39 mouse cellular contexts compared by ENCODE assay signal in genomic region chr7:43752806-43753205, GRCm38 (mm10). TPM values are rescaled to one million over a fixed set of nuclear protein-coding genes. Genes with fewer than 3 reads are reported as not detected.
"Had no signal": no experiment of that assay in that cellular context is flagged by ENCODE, and none has a peak within 500 bp of the region (broad histone marks: within the 10 kb centered on the region; RNA-seq: fewer than 3 reads in every experiment).

No protein-coding gene starts in this region.

- H3K27me3 ChIP-seq: heart, embryonic 12.5 days; hindbrain, embryonic 13.5 days; hindbrain, embryonic 15.5 days; limb, embryonic 12.5 days; liver, embryonic 13.5 days; liver, embryonic 15.5 days had no signal

- H3K9me3 ChIP-seq: heart, embryonic 12.5 days; hindbrain, embryonic 13.5 days; hindbrain, embryonic 15.5 days; limb, embryonic 10.5 days; limb, embryonic 12.5 days; liver, embryonic 13.5 days; liver, embryonic 15.5 days had no signal

- DNase-seq: gastrocnemius, adult 2 months; gastrocnemius, postnatal 10 days; gastrocnemius, postnatal 36 days; heart, adult 11 months; heart, adult 2 months; heart, postnatal 10 days; heart, postnatal 36 days; kidney, adult 11 months; kidney, adult 2 months; kidney, adult 9 months; kidney, postnatal 10 days; kidney, postnatal 25 days; kidney, postnatal 4 days; layer of hippocampus, adult 9-11 months; liver; liver, embryonic 13.5 days; liver, postnatal 0 days had no signal

- H3K4me3 ChIP-seq: gastrocnemius, adult 2 months; heart, adult 2 months; heart, embryonic 12.5 days; hindbrain, embryonic 13.5 days; hindbrain, embryonic 15.5 days; left cerebral cortex, adult 2 months; limb, embryonic 10.5 days; limb, embryonic 12.5 days; liver, embryonic 13.5 days; liver, embryonic 15.5 days had no signal

- H3K9ac ChIP-seq: heart, embryonic 12.5 days; hindbrain, embryonic 13.5 days; hindbrain, embryonic 15.5 days; limb, embryonic 12.5 days; liver, embryonic 13.5 days; liver, embryonic 15.5 days; liver, postnatal 0 days had no signal

- H3K36me3 ChIP-seq: heart, embryonic 12.5 days; hindbrain, embryonic 13.5 days; hindbrain, embryonic 15.5 days; limb, embryonic 10.5 days; limb, embryonic 12.5 days; liver, embryonic 13.5 days; liver, embryonic 15.5 days had no signal

- H3K4me1 ChIP-seq: heart, embryonic 12.5 days; hindbrain, embryonic 13.5 days; hindbrain, embryonic 15.5 days; limb, embryonic 10.5 days; limb, embryonic 12.5 days; liver, embryonic 13.5 days; liver, embryonic 15.5 days had no signal

- H3K27ac ChIP-seq: gastrocnemius, adult 2 months; heart, adult 2 months; hindbrain, embryonic 13.5 days; hindbrain, embryonic 15.5 days; hindbrain, postnatal 0 days; left cerebral cortex, adult 2 months; limb, embryonic 10.5 days; limb, embryonic 12.5 days; liver, embryonic 13.5 days; liver, embryonic 15.5 days had no signal

- H3K4me2 ChIP-seq: heart, embryonic 12.5 days; hindbrain, embryonic 13.5 days; hindbrain, embryonic 15.5 days; limb, embryonic 12.5 days; liver, embryonic 11.5 days; liver, embryonic 13.5 days; liver, embryonic 15.5 days had no signal

- ATAC-seq: hindbrain, postnatal 0 days; intestine, embryonic 16.5 days; liver, postnatal 0 days had no signal

RNA-seq across cellular contexts. Expression of gene Klk12, which starts 15.9 kb away (rescaled TPM):
- total RNA-seq: gastrocnemius, adult 2 months; gastrocnemius, postnatal 10 days; gastrocnemius, postnatal 36 days; heart, adult 2 months; heart, postnatal 10 days; heart, postnatal 36 days; hematopoietic stem cell, adult 5-6 weeks; hindbrain, postnatal 0 days; layer of hippocampus, adult 8-10 months; layer of hippocampus, postnatal 25 days; left cerebral cortex, adult 2 months; left cerebral cortex, postnatal 14 days; left cerebral cortex, postnatal 36 days had no signal
- polyA plus RNA-seq: gonadal fat pad, adult 2 months; heart, adult 2 months; heart, embryonic 12.5 days; heart, embryonic 14.5 days; heart, embryonic 16.5 days; hindbrain, embryonic 11.5 days; hindbrain, embryonic 13.5 days; hindbrain, embryonic 15.5 days; hindbrain, postnatal 0 days; intestine, embryonic 14.5 days; intestine, embryonic 16.5 days; kidney, adult 2 months; kidney, embryonic 16.5 days; limb, embryonic 10.5 days; limb, embryonic 12.5 days; limb, embryonic 14.5 days; liver, embryonic 11.5 days; liver, embryonic 13.5 days; liver, embryonic 15.5 days; liver, postnatal 0 days had no signal

RNA-seq across cellular contexts. Expression of gene Klk11, which starts 21.6 kb away (rescaled TPM):
- total RNA-seq: gastrocnemius, postnatal 10 days; heart, postnatal 10 days; hematopoietic stem cell, adult 5-6 weeks; hindbrain, postnatal 0 days; layer of hippocampus, adult 8-10 months; layer of hippocampus, postnatal 25 days; left cerebral cortex, adult 2 months; left cerebral cortex, postnatal 14 days; left cerebral cortex, postnatal 36 days had no signal
- polyA plus RNA-seq: gonadal fat pad, adult 2 months; heart, embryonic 12.5 days; heart, embryonic 14.5 days; hindbrain, embryonic 11.5 days; hindbrain, embryonic 13.5 days; hindbrain, postnatal 0 days; intestine, embryonic 14.5 days; kidney, adult 2 months; kidney, embryonic 16.5 days; limb, embryonic 12.5 days; liver, embryonic 11.5 days; liver, embryonic 13.5 days; liver, embryonic 15.5 days; liver, postnatal 0 days had no signal

RNA-seq across cellular contexts. Expression of gene Klk10, which starts 28.0 kb away (rescaled TPM):
- total RNA-seq: gastrocnemius, postnatal 36 days; heart, postnatal 10 days; hematopoietic stem cell, adult 5-6 weeks; hindbrain, postnatal 0 days; left cerebral cortex, adult 2 months; left cerebral cortex, postnatal 36 days had no signal
- polyA plus RNA-seq: heart, embryonic 12.5 days; hindbrain, embryonic 13.5 days; liver, embryonic 11.5 days; liver, embryonic 13.5 days; liver, postnatal 0 days had no signal

RNA-seq across cellular contexts. Expression of gene Klk9, which starts 38.9 kb away (rescaled TPM):
- total RNA-seq: gastrocnemius, adult 2 months; gastrocnemius, postnatal 10 days; gastrocnemius, postnatal 36 days; heart, adult 2 months; heart, postnatal 10 days; heart, postnatal 36 days; hematopoietic stem cell, adult 5-6 weeks; hindbrain, postnatal 0 days; left cerebral cortex, adult 2 months; left cerebral cortex, postnatal 14 days; left cerebral cortex, postnatal 36 days had no signal
- polyA plus RNA-seq: gonadal fat pad, adult 2 months; heart, embryonic 12.5 days; heart, embryonic 14.5 days; hindbrain, postnatal 0 days; intestine, embryonic 14.5 days; intestine, embryonic 16.5 days; kidney, adult 2 months; kidney, embryonic 16.5 days; liver, embryonic 11.5 days; liver, embryonic 13.5 days; liver, embryonic 15.5 days; liver, postnatal 0 days had no signal

RNA-seq across cellular contexts. Expression of gene Klk13, which starts 40.4 kb away (rescaled TPM):
- total RNA-seq: gastrocnemius, postnatal 10 days; gastrocnemius, postnatal 36 days; heart, adult 2 months; heart, postnatal 10 days; heart, postnatal 36 days; hematopoietic stem cell, adult 5-6 weeks; hindbrain, postnatal 0 days; layer of hippocampus, adult 8-10 months; layer of hippocampus, postnatal 25 days; left cerebral cortex, adult 2 months; left cerebral cortex, postnatal 14 days; left cerebral cortex, postnatal 36 days had no signal
- polyA plus RNA-seq: heart, embryonic 14.5 days; hindbrain, embryonic 11.5 days; kidney, adult 2 months; liver, embryonic 13.5 days; liver, embryonic 15.5 days; liver, postnatal 0 days had no signal
